Mouse (Mus musculus) adrenal gland, postnatal 14 days (tissue): ENCODE results near the gene Sirt1. TPM values are rescaled to one million over a fixed set of nuclear protein-coding genes. Genes with fewer than 3 reads are reported as not detected.
"Not testable (repeated sequence)": the region's sequence is repeated elsewhere in the genome, so short reads cannot be mapped to it uniquely, and the experiment has no call there.

Experiments used
- DNase-seq: peaks from one replicate; pipeline ENCODE4 v3.0.0; 2021; ENCODE audit warnings: mixed read lengths
- long read RNA-seq, 2 experiments: library from polyadenylated mRNA; stranded (forward); transcript quantifications; one replicate each; pipeline ENCODE4 v2.0.0; 2021
- total RNA-seq: library from RNA; stranded (reverse); gene quantifications from 2 replicates; pipeline ENCODE4 v1.2.3, GENCODE M21; 2021

Gene Sirt1
- total RNA-seq = 17.7 and 18.1 TPM in 2 replicates
- long read RNA-seq, experiment 1, partial matches to known transcripts = 0 of 6 reads
- long read RNA-seq, experiment 1, other reads (novel, unspliced or antisense) = 1 of 6 reads
- long read RNA-seq, experiment 2, partial matches to known transcripts = 0 of 1 reads
- long read RNA-seq, experiment 2, other reads (novel, unspliced or antisense) = 1 of 1 reads

- no peak for DNase-seq
Measured at GRCm38 (mm10) chr10:63381498-63382280, at the start of gene Sirt1. Gene Sirt1, minus strand, starts transcription at chr10:63381704.

- peak; percentile 94 for DNase-seq
Measured at GRCm38 (mm10) chr10:63429785-63430305, 48.3 kb upstream of the Sirt1 start, which contains the start of gene Ctnna3. Gene Ctnna3, plus strand, starts transcription at chr10:63430098.

- DNase-seq = peak; percentile 99
Measured at GRCm38 (mm10) chr10:63429380-63429779, 47.9 kb upstream of the Sirt1 start.

GRCm38 (mm10) chr10:63429023-63429340 lies 47.5 kb upstream of the Sirt1 start:
- no peak for DNase-seq

GRCm38 (mm10) chr10:63428243-63429022 lies 46.9 kb upstream of the Sirt1 start:
- DNase-seq = peak; percentile 49

GRCm38 (mm10) chr10:63427146-63427545 lies 45.6 kb upstream of the Sirt1 start:
- no peak for DNase-seq

- DNase-seq = peak; percentile 61
Measured at GRCm38 (mm10) chr10:63424475-63424814, 42.9 kb upstream of the Sirt1 start.

- no peak for DNase-seq
Measured at GRCm38 (mm10) chr10:63423591-63424474, 42.3 kb upstream of the Sirt1 start.

GRCm38 (mm10) chr10:63422736-63422992 lies 41.2 kb upstream of the Sirt1 start:
- DNase-seq = no peak

GRCm38 (mm10) chr10:63421739-63422735 lies 40.5 kb upstream of the Sirt1 start, which contains the start of gene Gm7075:
Gene Gm7075, minus strand, starts transcription at chr10:63421789.
- DNase-seq = peak; percentile 71

GRCm38 (mm10) chr10:63417061-63417460 lies 35.6 kb upstream of the Sirt1 start:
- DNase-seq = no peak

GRCm38 (mm10) chr10:63415850-63416249 lies 34.3 kb upstream of the Sirt1 start:
- no peak for DNase-seq

GRCm38 (mm10) chr10:63415287-63415686 lies 33.8 kb upstream of the Sirt1 start:
- DNase-seq = no peak

GRCm38 (mm10) chr10:63412756-63413155 lies 31.3 kb upstream of the Sirt1 start:
- DNase-seq = no peak

- not testable (repeated sequence) for DNase-seq
Measured at GRCm38 (mm10) chr10:63411674-63412073, 30.2 kb upstream of the Sirt1 start.

GRCm38 (mm10) chr10:63410162-63410956 lies 28.9 kb upstream of the Sirt1 start:
- DNase-seq = no peak

GRCm38 (mm10) chr10:63403636-63404035 lies 22.1 kb upstream of the Sirt1 start:
- DNase-seq = no peak

GRCm38 (mm10) chr10:63402731-63403504 lies 21.4 kb upstream of the Sirt1 start:
- no peak for DNase-seq

- DNase-seq = no peak
Measured at GRCm38 (mm10) chr10:63396963-63397362, 15.5 kb upstream of the Sirt1 start.
